Mouse (Mus musculus) erythroblast, embryonic 14.5 days (primary cell): ENCODE measurements around the gene Tmem30a.

ENCODE experiments used
- GATA1 ChIP-seq: IDR thresholded peaks from 2 replicates; pipeline ENCODE4 v1.6.1; 2012; ENCODE audit warnings: low read length, inconsistent platforms, mixed read lengths
- TAL1 ChIP-seq: IDR thresholded peaks from 3 replicates; pipeline ENCODE4 v1.6.1; 2012; ENCODE audit warnings: low read length, inconsistent platforms, mixed read lengths

- TF ChIP-seq GATA1, result no peak
- TF ChIP-seq TAL1, result no peak
Observed at GRCm38 (mm10) chr9:79750709-79751108, 42.6 kb downstream of the Tmem30a start.
